Mouse (Mus musculus): ENCODE data around the gene Itpr3. TPM values are rescaled to one million over a fixed set of nuclear protein-coding genes. Genes with fewer than 3 reads are reported as not detected.

The Itpr3 gene
- polyA plus RNA-seq, 1 experiment from 2014 or later = 0.82 TPM

GRCm38 (mm10) chr17:27025326-27025902 lies 31.7 kb upstream of the Itpr3 start:
- peaks cover 44% of the 10 kb centered on the region for H3K36me3 ChIP-seq
- no peak for ATAC-seq (ENCODE audit: low FRiP score)
- WGBS = 94% methylated on average over 16 of the region's 17 CpGs

GRCm38 (mm10) chr17:27025951-27026350 lies 31.2 kb upstream of the Itpr3 start:
- H3K4me2 ChIP-seq = no peak overlapping the region
- WGBS = 89% methylated on average over 3 of the region's 3 CpGs
- peaks cover 40% of the 10 kb centered on the region for H3K36me3 ChIP-seq
- no peak overlapping the region for H3K4me3 ChIP-seq (replicated peaks)
- no peak overlapping the region for H3K9ac ChIP-seq (replicated peaks)
- no peak overlapping the region for H3K27ac ChIP-seq (replicated peaks)
- no peaks in the 10 kb centered on the region for H3K27me3 ChIP-seq (replicated peaks)
- H3K4me1 ChIP-seq = peaks cover 17% of the 10 kb centered on the region
- H3K9me3 ChIP-seq (replicated peaks) = no peaks in the 10 kb centered on the region
- no peak for ATAC-seq (ENCODE audit: low FRiP score)

More at GRCm38 (mm10) chr17:27025326-27025902, 31.7 kb upstream of the Itpr3 start:
- Histone ChIP-seq H3K27me3 (replicated peaks) (no peaks in the 10 kb centered on the region), H3K9ac (replicated peaks) (no peak overlapping the region), H3K4me1 (peaks cover 17% of the 10 kb centered on the region), H3K27ac (replicated peaks) (no peak overlapping the region), H3K4me2 (no peak overlapping the region), H3K4me3 (replicated peaks) (no peak overlapping the region), H3K9me3 (replicated peaks) (no peaks in the 10 kb centered on the region)

GRCm38 (mm10) chr17:27027460-27028283 lies 29.4 kb upstream of the Itpr3 start:
- WGBS = 34% methylated on average over 12 of the region's 12 CpGs
- H3K9ac ChIP-seq (replicated peaks) = peak overlapping the region; percentile 91
- peak overlapping the region; percentile 77 for H3K27ac ChIP-seq (replicated peaks)
- H3K9me3 ChIP-seq (replicated peaks) = no peaks in the 10 kb centered on the region
- H3K4me1 ChIP-seq = peaks cover 17% of the 10 kb centered on the region
- H3K36me3 ChIP-seq = peaks cover 23% of the 10 kb centered on the region
- peak overlapping the region; percentile 63 for H3K4me3 ChIP-seq (replicated peaks)
- H3K27me3 ChIP-seq (replicated peaks) = no peaks in the 10 kb centered on the region
- peak; percentile 36; the same call in 1 of the 2 replicates for ATAC-seq (ENCODE audit: low FRiP score)
- H3K4me2 ChIP-seq = peak overlapping the region; percentile 88

GRCm38 (mm10) chr17:27028284-27028795 lies 28.8 kb upstream of the Itpr3 start:
- peak overlapping the region; percentile 91 for H3K9ac ChIP-seq (replicated peaks)
- ATAC-seq (ENCODE audit: low FRiP score) = peak; percentile 87
- peaks cover 21% of the 10 kb centered on the region for H3K36me3 ChIP-seq
- H3K27me3 ChIP-seq (replicated peaks) = no peaks in the 10 kb centered on the region
- peak overlapping the region; percentile 88 for H3K4me2 ChIP-seq
- peaks cover 17% of the 10 kb centered on the region for H3K4me1 ChIP-seq
- peak overlapping the region; percentile 77 for H3K27ac ChIP-seq (replicated peaks)
- WGBS = under 1% methylated on average over 19 of the region's 19 CpGs
- peak overlapping the region; percentile 63 for H3K4me3 ChIP-seq (replicated peaks)
- H3K9me3 ChIP-seq (replicated peaks) = no peaks in the 10 kb centered on the region

GRCm38 (mm10) chr17:27028909-27029308 lies 28.2 kb upstream of the Itpr3 start, which contains the start of gene Bak1:
TSS of gene Bak1 (minus strand) at chr17:27029009.
- peaks cover 16% of the 10 kb centered on the region for H3K36me3 ChIP-seq
- H3K4me3 ChIP-seq (replicated peaks) = peak within 1 kb of the TSS; percentile 63
- no peak for ATAC-seq (ENCODE audit: low FRiP score)
- H3K9ac ChIP-seq (replicated peaks) = peak within 1 kb of the TSS; percentile 91
- no peaks in the 10 kb centered on the region for H3K27me3 ChIP-seq (replicated peaks)
- peak within 1 kb of the TSS; percentile 88 for H3K4me2 ChIP-seq
- H3K27ac ChIP-seq (replicated peaks) = peak within 1 kb of the TSS; percentile 77
- no peaks in the 10 kb centered on the region for H3K9me3 ChIP-seq (replicated peaks)
- H3K4me1 ChIP-seq = peaks cover 17% of the 10 kb centered on the region
- WGBS = 93% methylated on average over 2 of the region's 4 CpGs

GRCm38 (mm10) chr17:27029431-27029830 lies 27.7 kb upstream of the Itpr3 start:
- no peak overlapping the region for H3K4me3 ChIP-seq (replicated peaks)
- H3K9ac ChIP-seq (replicated peaks) = no peak overlapping the region
- H3K9me3 ChIP-seq (replicated peaks) = no peaks in the 10 kb centered on the region
- WGBS = 94% methylated on average over 14 of the region's 14 CpGs
- H3K27ac ChIP-seq (replicated peaks) = no peak overlapping the region
- H3K4me1 ChIP-seq = peaks cover 17% of the 10 kb centered on the region
- H3K4me2 ChIP-seq = no peak overlapping the region
- no peak for ATAC-seq (ENCODE audit: low FRiP score)
- H3K36me3 ChIP-seq = peaks cover 13% of the 10 kb centered on the region
- H3K27me3 ChIP-seq (replicated peaks) = no peaks in the 10 kb centered on the region

- no peak for ATAC-seq (ENCODE audit: low FRiP score)
- Histone ChIP-seq H3K36me3 (peaks cover 2% of the 10 kb centered on the region; the same call in 1 of the 2 replicates), H3K27me3 (replicated peaks) (no peaks in the 10 kb centered on the region), H3K9me3 (replicated peaks) (no peaks in the 10 kb centered on the region), H3K27ac (replicated peaks) (no peak overlapping the region), H3K4me2 (no peak overlapping the region), H3K9ac (replicated peaks) (no peak overlapping the region), H3K4me3 (replicated peaks) (no peak overlapping the region), H3K4me1 (peaks cover 17% of the 10 kb centered on the region)
- 92% methylated on average over 4 of the region's 4 CpGs for WGBS
Measured at GRCm38 (mm10) chr17:27030896-27031295, 26.2 kb upstream of the Itpr3 start.

- no peak overlapping the region for H3K4me2 ChIP-seq
- H3K36me3 ChIP-seq = no peaks in the 10 kb centered on the region
- H3K27ac ChIP-seq (replicated peaks) = no peak overlapping the region
- H3K27me3 ChIP-seq (replicated peaks) = no peaks in the 10 kb centered on the region
- 66% methylated on average over 7 of the region's 7 CpGs for WGBS
- H3K4me1 ChIP-seq = peaks cover 11% of the 10 kb centered on the region
- ATAC-seq (ENCODE audit: low FRiP score) = no peak
- no peak overlapping the region for H3K9ac ChIP-seq (replicated peaks)
- H3K4me3 ChIP-seq (replicated peaks) = no peak overlapping the region
- H3K9me3 ChIP-seq (replicated peaks) = no peaks in the 10 kb centered on the region
Measured at GRCm38 (mm10) chr17:27032328-27032727, 24.8 kb upstream of the Itpr3 start.

- H3K9ac ChIP-seq (replicated peaks) = no peak overlapping the region
- WGBS = under 1% methylated on average over 14 of the region's 14 CpGs
- H3K4me3 ChIP-seq (replicated peaks) = no peak overlapping the region
- no peak overlapping the region for H3K27ac ChIP-seq (replicated peaks)
- no peaks in the 10 kb centered on the region for H3K9me3 ChIP-seq (replicated peaks)
- peaks cover 5% of the 10 kb centered on the region; the same call in 1 of the 2 replicates for H3K4me1 ChIP-seq
- no peaks in the 10 kb centered on the region for H3K36me3 ChIP-seq
- ATAC-seq (ENCODE audit: low FRiP score) = 0 out of 2 replicates have a peak, but pooled peaks have one; percentile 33
- peak overlapping the region; percentile 29 for H3K4me2 ChIP-seq
- no peaks in the 10 kb centered on the region for H3K27me3 ChIP-seq (replicated peaks)
Measured at GRCm38 (mm10) chr17:27032869-27033268, 24.2 kb upstream of the Itpr3 start.

GRCm38 (mm10) chr17:27036465-27036864 lies 20.6 kb upstream of the Itpr3 start:
- no peak for ATAC-seq (ENCODE audit: low FRiP score)
- WGBS = 70% methylated on average over 7 of the region's 7 CpGs
- Histone ChIP-seq H3K4me2 (no peak overlapping the region), H3K4me1 (peaks cover 28% of the 10 kb centered on the region), H3K4me3 (replicated peaks) (no peak overlapping the region), H3K36me3 (no peaks in the 10 kb centered on the region), H3K27ac (replicated peaks) (no peak overlapping the region), H3K9me3 (replicated peaks) (no peaks in the 10 kb centered on the region), H3K9ac (replicated peaks) (no peak overlapping the region), H3K27me3 (replicated peaks) (0 out of 2 replicates have a peak, but pooled peaks cover 3% of the 10 kb centered on the region)

GRCm38 (mm10) chr17:27038335-27039050 lies 18.6 kb upstream of the Itpr3 start:
- Histone ChIP-seq H3K36me3 (no peaks in the 10 kb centered on the region), H3K27ac (replicated peaks) (no peak overlapping the region), H3K9ac (replicated peaks) (no peak overlapping the region), H3K4me1 (peaks cover 28% of the 10 kb centered on the region), H3K4me3 (replicated peaks) (no peak overlapping the region), H3K27me3 (replicated peaks) (0 out of 2 replicates have a peak, but pooled peaks cover 3% of the 10 kb centered on the region), H3K4me2 (no peak overlapping the region), H3K9me3 (replicated peaks) (no peaks in the 10 kb centered on the region)
- ATAC-seq (ENCODE audit: low FRiP score) = no peak
- WGBS = 44% methylated on average over 18 of the region's 18 CpGs

Data from neural tube, embryonic 15.5 days (tissue).